Mouse (Mus musculus) C2C12 (cell line): ENCODE results near the gene Col4a2.

ENCODE experiments used
- CEBPB ChIP-seq: IDR thresholded peaks from one replicate; pipeline ENCODE4 v1.6.1; 2011; ENCODE audit warnings: low read depth, mild to moderate bottlenecking, control low read depth, moderate library complexity
- CTCF ChIP-seq: IDR thresholded peaks from one replicate; pipeline ENCODE4 v1.5.1; 2011; ENCODE audit not compliant: control insufficient read depth, insufficient read depth, insufficient read length
- FOSL1 ChIP-seq: IDR thresholded peaks from one replicate; pipeline ENCODE4 v1.8.0; 2011; ENCODE audit warnings: mild to moderate bottlenecking, low read length; ENCODE audit not compliant: poor library complexity, insufficient read depth, severe bottlenecking
- MAX ChIP-seq: IDR thresholded peaks from one replicate; pipeline ENCODE4 v1.6.1; 2011; ENCODE audit warnings: mild to moderate bottlenecking, control low read depth
- MYOG ChIP-seq: IDR thresholded peaks from one replicate; pipeline ENCODE4 v1.6.1; 2011; ENCODE audit not compliant: control insufficient read depth, insufficient read length; ENCODE audit errors: extremely low read depth

GRCm38 (mm10) chr8:11481876-11482275, 169.3 kb downstream of the Col4a2 start:
- TF ChIP-seq FOSL1: no peak
- no peak for TF ChIP-seq CTCF
- TF ChIP-seq CEBPB: no peak
- no peak for TF ChIP-seq MYOG
- no peak for TF ChIP-seq MAX
